Comparison of ENCODE assay signal across 8 mouse cellular contexts in genomic region chr6:29433804-29434795, GRCm38 (mm10). TPM values are rescaled to one million over a fixed set of nuclear protein-coding genes. Genes with fewer than 3 reads are reported as not detected.
DNase-seq lines count a peak whose midpoint lies in the region; ATAC-seq and TF ChIP-seq lines count a peak whose summit lies in the region.

No protein-coding gene starts in this region.

- peak overlapping the region; percentile 74 for H3K4me3 ChIP-seq in heart, embryonic 10.5 days
- H3K4me3 ChIP-seq in limb, embryonic 14.5 days (replicated peaks; ENCODE audit: low read length) = peak overlapping the region; percentile 59

- peak overlapping the region; percentile 63 for H3K4me2 ChIP-seq in limb, embryonic 14.5 days (replicated peaks; ENCODE audit: low read depth, low read length, severe bottlenecking)

- peaks cover 18% of the 10 kb centered on the region for H3K36me3 ChIP-seq in heart, embryonic 10.5 days
- H3K36me3 ChIP-seq in limb, embryonic 14.5 days (ENCODE audit: control insufficient read depth, insufficient read depth, low read length) = peaks cover 12% of the 10 kb centered on the region

- no peak for TF ChIP-seq POLR2A in limb, embryonic 14.5 days (IDR thresholded peaks at IDR 0.05; ENCODE audit: borderline replicate concordance, extremely low read depth, insufficient read depth, insufficient read length)

- peaks cover 28% of the 10 kb centered on the region for H3K27me3 ChIP-seq in heart, embryonic 10.5 days (ENCODE audit: insufficient read depth, poor library complexity, severe bottlenecking)
- no peaks in the 10 kb centered on the region for H3K27me3 ChIP-seq in limb, embryonic 14.5 days (ENCODE audit: control insufficient read depth, insufficient read depth, low read length)

- DNase-seq in kidney, postnatal 10 days = peak; percentile 43
- DNase-seq in kidney, adult 8-10 months = no peak
- DNase-seq in embryo, embryonic 9.5 days (ENCODE audit: extremely low spot score) = peak; percentile 81
- peak; percentile 94 for DNase-seq in heart, embryonic 10.5 days (ENCODE audit: low spot score)
- DNase-seq in limb, embryonic 14.5 days (ENCODE audit: low spot score) = peak; percentile 40
- DNase-seq in ovary, postnatal 10 days (ENCODE audit: low spot score) = peak; percentile 36
- DNase-seq in natural killer cell, adult 2 months (ENCODE audit: low spot score in 2 of 2) = no peak
- DNase-seq in right cerebral cortex, postnatal 25 days = no peak

- WGBS in heart, embryonic 10.5 days = under 1% methylated on average over 27 of the region's 27 CpGs
- WGBS in limb, embryonic 14.5 days = 6% methylated on average over 26 of the region's 27 CpGs

- peaks cover 74% of the 10 kb centered on the region for H3K4me1 ChIP-seq in heart, embryonic 10.5 days
- peaks cover 42% of the 10 kb centered on the region for H3K4me1 ChIP-seq in limb, embryonic 14.5 days (ENCODE audit: control insufficient read depth, insufficient read depth, low read length)

- H3K9me3 ChIP-seq in heart, embryonic 10.5 days = no peaks in the 10 kb centered on the region
- H3K9me3 ChIP-seq in limb, embryonic 14.5 days (ENCODE audit: control insufficient read depth, low read length) = no peaks in the 10 kb centered on the region

- H3K9ac ChIP-seq in limb, embryonic 14.5 days (ENCODE audit: low read depth, low read length, severe bottlenecking) = peak overlapping the region; percentile 58

- H3K27ac ChIP-seq in heart, embryonic 10.5 days = peak overlapping the region; percentile 93
- H3K27ac ChIP-seq in limb, embryonic 14.5 days (replicated peaks; ENCODE audit: low read depth, low read length) = peak overlapping the region; percentile 83

- ATAC-seq in limb, embryonic 14.5 days (ENCODE audit: low FRiP score, low read depth) = no peak

RNA-seq across cellular contexts. Expression of gene Flnc, which starts 1.0 kb away (rescaled TPM):
- 40.2 and 83.3 TPM in 2 replicates for polyA plus RNA-seq in heart, embryonic 10.5 days (2016; fragmentation: Nextera tagmentation; extraction: Ambion mirVana)
- polyA plus RNA-seq in limb, embryonic 14.5 days (2012; rRNA removed) = 38.1 and 43.9 TPM in 2 replicates
- polyA plus RNA-seq in limb, embryonic 14.5 days (2014; fragmentation: Nextera tagmentation; extraction: Ambion mirVana) = 25.1 and 27.0 TPM in 2 replicates

RNA-seq across cellular contexts. Expression of gene Atp6v1f, which starts 33.4 kb away (rescaled TPM):
- polyA plus RNA-seq in heart, embryonic 10.5 days (2016; fragmentation: Nextera tagmentation; extraction: Ambion mirVana) = 214 and 228 TPM in 2 replicates
- 195 and 204 TPM in 2 replicates for polyA plus RNA-seq in limb, embryonic 14.5 days (2012; rRNA removed)
- 226 and 239 TPM in 2 replicates for polyA plus RNA-seq in limb, embryonic 14.5 days (2014; fragmentation: Nextera tagmentation; extraction: Ambion mirVana)

RNA-seq across cellular contexts. Expression of gene Atp6v1fnb, which starts 37.1 kb away (rescaled TPM):
- not detected in 2 replicates for polyA plus RNA-seq in heart, embryonic 10.5 days (2016; fragmentation: Nextera tagmentation; extraction: Ambion mirVana)
- 0.12 TPM in 1 of 2 replicates, not detected in the other for polyA plus RNA-seq in limb, embryonic 14.5 days (2012; rRNA removed)
- 0.35 TPM in 1 of 2 replicates, not detected in the other for polyA plus RNA-seq in limb, embryonic 14.5 days (2014; fragmentation: Nextera tagmentation; extraction: Ambion mirVana)

RNA-seq across cellular contexts. Expression of gene Ccdc136, which starts 38.0 kb away (rescaled TPM):
- 23.4 and 30.3 TPM in 2 replicates for polyA plus RNA-seq in heart, embryonic 10.5 days (2016; fragmentation: Nextera tagmentation; extraction: Ambion mirVana)
- 25.3 and 26.0 TPM in 2 replicates for polyA plus RNA-seq in limb, embryonic 14.5 days (2012; rRNA removed)
- polyA plus RNA-seq in limb, embryonic 14.5 days (2014; fragmentation: Nextera tagmentation; extraction: Ambion mirVana) = 26.2 and 26.8 TPM in 2 replicates

RNA-seq across cellular contexts. Expression of gene Opn1sw, which starts 45.8 kb away (rescaled TPM):
- polyA plus RNA-seq in heart, embryonic 10.5 days (2016; fragmentation: Nextera tagmentation; extraction: Ambion mirVana) = 0.11 and 0.37 TPM in 2 replicates
- 1.3 and 2.1 TPM in 2 replicates for polyA plus RNA-seq in limb, embryonic 14.5 days (2012; rRNA removed)
- 2.0 and 2.3 TPM in 2 replicates for polyA plus RNA-seq in limb, embryonic 14.5 days (2014; fragmentation: Nextera tagmentation; extraction: Ambion mirVana)

Comparison
In these comparisons a context has a peak if more than half of its experiments do, and no peak if none do; other contexts are left out.
1. DNase-seq: peak in kidney, postnatal 10 days (single experiment), embryo, embryonic 9.5 days (single experiment), heart, embryonic 10.5 days (single experiment), limb, embryonic 14.5 days (single experiment) and ovary, postnatal 10 days (single experiment); none in kidney, adult 8-10 months (0 of 2), natural killer cell, adult 2 months (0 of 2) and right cerebral cortex, postnatal 25 days (single experiment).